Mouse (Mus musculus) CH12.LX (cell line): ENCODE measurements around the gene E2f2. TPM values are rescaled to one million over a fixed set of nuclear protein-coding genes. Genes with fewer than 3 reads are reported as not detected.

ENCODE experiments used
- DNase-seq: peaks from one replicate; pipeline ENCODE4 v3.0.0-alpha.2; 2013; ENCODE audit errors: extremely low read depth
- H3K27ac ChIP-seq: 2 replicates; pipeline ENCODE4 v1.5.1; 2012; ENCODE audit warnings: low read depth, mild to moderate bottlenecking, control low read depth, moderate library complexity; ENCODE audit not compliant: insufficient read depth
- H3K27me3 ChIP-seq: replicated peaks from 2 replicates; pipeline ENCODE3; 2012; ENCODE audit warnings: inconsistent platforms
- H3K36me3 ChIP-seq, 2 experiments: replicated peaks in 1 of 2; 2 replicates each; pipeline versions ENCODE3 to v1.6.1; 2012; ENCODE audit warnings: inconsistent platforms in 1 of 2, low read length in 1 of 2, mild to moderate bottlenecking in 1 of 2, mixed read lengths in 1 of 2, moderate library complexity in 1 of 2; ENCODE audit not compliant: control insufficient read depth in 1 of 2, insufficient read depth in 1 of 2
- H3K4me1 ChIP-seq, 2 experiments: 2 replicates each; pipeline ENCODE4 v1.6.1; 2012; ENCODE audit warnings: inconsistent platforms in 1 of 2, moderate library complexity in 1 of 2; ENCODE audit not compliant: insufficient read depth in 2 of 2, control insufficient read depth in 1 of 2
- H3K4me2 ChIP-seq: 2 replicates; pipeline ENCODE4 v1.6.1; 2012; ENCODE audit warnings: low read depth, mild to moderate bottlenecking, control low read depth; ENCODE audit not compliant: poor library complexity, insufficient read depth, severe bottlenecking
- H3K4me3 ChIP-seq, 3 experiments: fragments of 150-350 bp in 1 of 3; sonication (generic) in 1 of 3; replicated peaks in 1 of 3; 2 replicates each; pipeline versions ENCODE3 to v1.5.1; 2011 to 2012; ENCODE audit warnings: low read depth in 2 of 3, low read length in 2 of 3, mild to moderate bottlenecking in 2 of 3, moderate library complexity in 2 of 3, control low read depth in 1 of 3, improper control_type of control experiment in 1 of 3, inconsistent platforms in 1 of 3, mixed read lengths in 1 of 3; ENCODE audit not compliant: poor library complexity in 1 of 3
- H3K79me2 ChIP-seq: replicated peaks from 2 replicates; pipeline ENCODE4 v1.6.1; 2012; ENCODE audit warnings: mild to moderate bottlenecking, moderate library complexity; ENCODE audit not compliant: control insufficient read depth, poor library complexity, insufficient read depth, severe bottlenecking; ENCODE audit errors: extremely low read depth
- H3K9ac ChIP-seq: 2 replicates; pipeline ENCODE4 v1.6.1; 2012; ENCODE audit warnings: low read depth, mild to moderate bottlenecking, control low read depth, moderate library complexity; ENCODE audit not compliant: insufficient read depth
- H3K9me3 ChIP-seq: replicated peaks from 2 replicates; pipeline ENCODE3; 2012; ENCODE audit warnings: low read length, inconsistent platforms, mixed read lengths
- E2F4 ChIP-seq: IDR thresholded peaks from 2 replicates; pipeline ENCODE4 v1.6.1; 2011; ENCODE audit warnings: low read depth, low read length, improper control_type of control experiment; ENCODE audit not compliant: insufficient replicate concordance
- EP300 ChIP-seq: IDR thresholded peaks from 2 replicates; pipeline ENCODE4 v1.6.1; 2011; ENCODE audit warnings: low read length, improper control_type of control experiment
- ETS1 ChIP-seq: conservative IDR thresholded peaks from 2 replicates; pipeline ENCODE4 v1.6.1; 2012; ENCODE audit warnings: low read depth, mild to moderate bottlenecking, inconsistent platforms, low read length, improper control_type of control experiment, moderate library complexity
- GABPA ChIP-seq: IDR thresholded peaks from 2 replicates; pipeline ENCODE4 v1.6.1; 2012; ENCODE audit warnings: low read depth, low read length, improper control_type of control experiment, inconsistent platforms; ENCODE audit not compliant: insufficient replicate concordance
- IRF4 ChIP-seq: IDR thresholded peaks from 2 replicates; pipeline ENCODE4 v1.6.1; 2014; ENCODE audit warnings: low read depth, mild to moderate bottlenecking, inconsistent platforms, low read length, improper control_type of control experiment
- JUND ChIP-seq: conservative IDR thresholded peaks from 2 replicates; pipeline ENCODE4 v1.6.1; 2011; ENCODE audit warnings: low read depth, low read length, improper control_type of control experiment
- KAT2A ChIP-seq: IDR thresholded peaks from 2 replicates; pipeline ENCODE4 v1.6.1; 2012; ENCODE audit warnings: low read length, improper control_type of control experiment, inconsistent platforms; ENCODE audit not compliant: insufficient replicate concordance
- MAFK ChIP-seq: IDR thresholded peaks from 2 replicates; pipeline ENCODE4 v1.6.1; 2011; ENCODE audit warnings: low read length, improper control_type of control experiment; ENCODE audit not compliant: insufficient replicate concordance
- MAX ChIP-seq: IDR thresholded peaks from 2 replicates; pipeline ENCODE4 v1.6.1; 2011; ENCODE audit warnings: low read length, improper control_type of control experiment
- MAZ ChIP-seq: IDR thresholded peaks from 2 replicates; pipeline ENCODE4 v1.6.1; 2012; ENCODE audit warnings: low read depth, mild to moderate bottlenecking, inconsistent platforms, low read length, improper control_type of control experiment, moderate library complexity
- MYC ChIP-seq: IDR thresholded peaks from 2 replicates; pipeline ENCODE4 v1.6.1; 2011; ENCODE audit warnings: low read depth, mild to moderate bottlenecking, improper control_type of control experiment, low read length
- NELFE ChIP-seq: IDR thresholded peaks from 2 replicates; pipeline ENCODE4 v1.6.1; 2011; ENCODE audit warnings: low read depth, low read length, improper control_type of control experiment
- NRF1 ChIP-seq: IDR thresholded peaks from 2 replicates; pipeline ENCODE4 v1.6.1; 2014; ENCODE audit warnings: low read depth, mild to moderate bottlenecking, inconsistent platforms, low read length, improper control_type of control experiment, moderate library complexity
- PAX5 ChIP-seq: IDR thresholded peaks from 2 replicates; pipeline ENCODE4 v1.6.1; 2012; ENCODE audit warnings: low read length, inconsistent platforms, mixed read lengths
- POLR2A ChIP-seq: IDR thresholded peaks from 2 replicates; pipeline ENCODE4 v1.6.1; 2011; ENCODE audit warnings: low read depth, mild to moderate bottlenecking, improper control_type of control experiment, low read length
- POLR2AphosphoS2 ChIP-seq: IDR thresholded peaks from 2 replicates; pipeline ENCODE4 v1.6.1; 2011; ENCODE audit warnings: low read depth, low read length, improper control_type of control experiment
- RAD21 ChIP-seq: IDR thresholded peaks from 2 replicates; pipeline ENCODE4 v1.6.1; 2011; ENCODE audit warnings: low read depth, mild to moderate bottlenecking, low read length, improper control_type of control experiment, moderate library complexity
- RCOR1 ChIP-seq: conservative IDR thresholded peaks from 2 replicates; pipeline ENCODE4 v1.6.1; 2012; ENCODE audit warnings: low read depth, mild to moderate bottlenecking, inconsistent platforms, low read length, improper control_type of control experiment
- SIN3A ChIP-seq: IDR thresholded peaks from 2 replicates; pipeline ENCODE4 v1.6.1; 2012; ENCODE audit warnings: low read length, improper control_type of control experiment, inconsistent platforms
- SMC3 ChIP-seq: IDR thresholded peaks from 2 replicates; pipeline ENCODE4 v1.6.1; 2011; ENCODE audit warnings: low read depth, low read length, improper control_type of control experiment
- TBP ChIP-seq: conservative IDR thresholded peaks from 2 replicates; pipeline ENCODE4 v1.6.1; 2011; ENCODE audit warnings: low read depth, low read length, improper control_type of control experiment
- TCF12 ChIP-seq: IDR thresholded peaks from 2 replicates; pipeline ENCODE4 v1.6.1; 2014; ENCODE audit warnings: low read depth, mild to moderate bottlenecking, inconsistent platforms, low read length, improper control_type of control experiment
- USF1 ChIP-seq: IDR thresholded peaks from 2 replicates; pipeline ENCODE4 v1.6.1; 2014; ENCODE audit warnings: low read depth, mild to moderate bottlenecking, inconsistent platforms, low read length, improper control_type of control experiment
- USF2 ChIP-seq: conservative IDR thresholded peaks from 2 replicates; pipeline ENCODE4 v1.6.1; 2011; ENCODE audit warnings: low read depth, low read length, improper control_type of control experiment
- ZC3H11A ChIP-seq: IDR thresholded peaks from 2 replicates; pipeline ENCODE4 v1.6.1; 2012; ENCODE audit warnings: low read depth, mild to moderate bottlenecking, inconsistent platforms, low read length, improper control_type of control experiment
- dilution Hi-C: fragments of 300-500 bp; cut with MboI; formaldehyde crosslinking; loops from 2 replicates; pipeline ENCODE4 v1.14.3; 2020; ENCODE audit warnings: low sequenced_read_pairs; ENCODE audit not compliant: extremely low pct_unique_long_range_greater_than_20kb, extremely low pct_ligation_motif_present
- in situ Hi-C: fragments of 300-500 bp; cut with MboI; formaldehyde crosslinking; loops from 3 replicates; pipeline ENCODE4 v1.14.3; 2019; ENCODE audit warnings: low sequenced_read_pairs, low pct_ligation_motif_present, low pct_unique_long_range_greater_than_20kb, mixed read lengths
- polyA plus RNA-seq: library from polyadenylated mRNA; unstranded; fragments of >175 nt; gene quantifications from 2 replicates; pipeline ENCODE4 v1.2.1, GENCODE M21; 2012; ENCODE audit warnings: low read depth; ENCODE audit not compliant: insufficient read length
- total RNA-seq, 2 experiments: library from RNA; depleted of rRNA; stranded (reverse); fragments of 300-350 nt in 1 of 2; fragments of >200 nt in 1 of 2; gene quantifications; 2 replicates each; pipeline ENCODE4 v1.2.3; 2012 to 2014

Gene E2f2
- total and polyA plus RNA-seq, 3 experiments, result 3.9 to 7.2 (median 4.4) TPM

GRCm38 (mm10) chr4:136163448-136163847 is 8.7 kb upstream of the E2f2 start (continued):
- TF ChIP-seq POLR2AphosphoS2 (no peak), RAD21 (peak; percentile 99), JUND (no peak), MAFK (no peak), ZC3H11A (peak; percentile 94), PAX5 (no peak), RCOR1 (no peak), E2F4 (no peak), MAZ (no peak), NRF1 (peak; percentile 94)

- DNase-seq, result no peak
These were observed 7.2 kb upstream of the E2f2 start for GRCm38 (mm10) chr4:136164981-136165380.

GRCm38 (mm10) chr4:136167701-136168100 is 4.5 kb upstream of the E2f2 start:
- TF ChIP-seq MAFK (no peak), USF1 (no peak), TCF12 (no peak), KAT2A (no peak), EP300 (no peak)
- no peaks in the 10 kb centered on the region for H3K9me3 ChIP-seq
- dilution Hi-C loops, result no loop called here
- no peaks in the 10 kb centered on the region for H3K79me2 ChIP-seq
- in situ Hi-C loops, result no loop called here
- H3K9ac ChIP-seq, result no peak overlapping the region
- H3K4me3 ChIP-seq, result no peak overlapping the region
- no peak for DNase-seq
- peaks cover 0 to 5% of the 10 kb centered on the region in 2 experiments; a peak in 2 of 4 replicates for H3K4me1 ChIP-seq
- H3K4me2 ChIP-seq, result no peak overlapping the region
- H3K27ac ChIP-seq, result no peak overlapping the region
- H3K36me3 ChIP-seq, result no peaks in the 10 kb centered on the region
- H3K27me3 ChIP-seq, result peaks cover 9% of the 10 kb centered on the region

More at GRCm38 (mm10) chr4:136164981-136165380, 7.2 kb upstream of the E2f2 start:
- no peak for TF ChIP-seq MAFK
- TF ChIP-seq TBP, result no peak
- no peak for TF ChIP-seq SIN3A
- no peak for TF ChIP-seq ETS1
- TF ChIP-seq MYC, result no peak
- no peak for TF ChIP-seq GABPA
- no peak for TF ChIP-seq EP300
- TF ChIP-seq NELFE, result no peak
- no peak for TF ChIP-seq JUND
- no peak for TF ChIP-seq MAX
- TF ChIP-seq RAD21, result no peak
- TF ChIP-seq USF2, result no peak
- TF ChIP-seq IRF4, result no peak
- TF ChIP-seq POLR2A, result no peak
- no peak for TF ChIP-seq SMC3
- no peak for TF ChIP-seq RCOR1
- TF ChIP-seq USF1, result no peak
- no peak for TF ChIP-seq E2F4
- Histone ChIP-seq H3K79me2 (no peaks in the 10 kb centered on the region), H3K4me2 (no peak overlapping the region), H3K9me3 (no peaks in the 10 kb centered on the region), H3K27ac (no peak overlapping the region), H3K4me3 (no peak overlapping the region), H3K27me3 (peaks cover 8% of the 10 kb centered on the region), H3K4me1 (peaks cover 0 to 5% of the 10 kb centered on the region in 2 experiments; a peak in 2 of 4 replicates), H3K9ac (no peak overlapping the region), H3K36me3 (no peaks in the 10 kb centered on the region)
- dilution Hi-C loops, result no loop called here
- in situ Hi-C loops, result loop anchor here (5.0 kb wide), 1 partner anchor 37 kb away; no protein-coding TSS in a partner anchor
